Mouse (Mus musculus): ENCODE results near the gene Rgs7bp. TPM values are rescaled to one million over a fixed set of nuclear protein-coding genes. Genes with fewer than 3 reads are reported as not detected.
"Not testable (repeated sequence)": the region's sequence is repeated elsewhere in the genome, so short reads cannot be mapped to it uniquely, and the experiment has no call there.

Rgs7bp gene
- polyA plus RNA-seq, 1 experiment from 2014 or later, result 0.45 TPM

GRCm38 (mm10) chr13:104916106-104916505 is 138.6 kb downstream of the Rgs7bp start:
- no peaks in the 10 kb centered on the region for H3K36me3 ChIP-seq (replicated peaks; ENCODE audit: insufficient read depth, low read length)
- H3K27me3 ChIP-seq (ENCODE audit: insufficient read depth, low read length), result no peaks in the 10 kb centered on the region
- H3K4me3 ChIP-seq (ENCODE audit: low read depth, low read length), result no peak overlapping the region
- TF ChIP-seq EP300 (IDR thresholded peaks at IDR 0.05; ENCODE audit: low read depth), result no peak
- no peak for TF ChIP-seq CTCF (IDR thresholded peaks at IDR 0.05; ENCODE audit: low read depth)
- H3K4me2 ChIP-seq (ENCODE audit: low read depth, low read length), result no peak overlapping the region
- no peak overlapping the region for H3K27ac ChIP-seq (ENCODE audit: low read depth)
- 88% methylated on average over 2 of the region's 2 CpGs for WGBS (ENCODE audit: insufficient replicate concordance)
- H3K9me3 ChIP-seq (ENCODE audit: low read length), result no peaks in the 10 kb centered on the region
- H3K9ac ChIP-seq (replicated peaks), result no peak overlapping the region
- ATAC-seq (no peak), DNase-seq (no peak)
- no peaks in the 10 kb centered on the region for H3K4me1 ChIP-seq (ENCODE audit: insufficient read depth)

- H3K9me3 ChIP-seq (ENCODE audit: low read length), result no peaks in the 10 kb centered on the region
- H3K9ac ChIP-seq (replicated peaks), result no peak overlapping the region
- no peak for TF ChIP-seq CTCF (IDR thresholded peaks at IDR 0.05; ENCODE audit: low read depth)
- TF ChIP-seq EP300 (IDR thresholded peaks at IDR 0.05; ENCODE audit: low read depth), result no peak
- H3K4me3 ChIP-seq (ENCODE audit: low read depth, low read length), result no peak overlapping the region
- H3K27ac ChIP-seq (ENCODE audit: low read depth), result no peak overlapping the region
- H3K4me1 ChIP-seq (ENCODE audit: insufficient read depth), result no peaks in the 10 kb centered on the region
- ATAC-seq, result no peak
- H3K27me3 ChIP-seq (ENCODE audit: insufficient read depth, low read length), result no peaks in the 10 kb centered on the region
- H3K4me2 ChIP-seq (ENCODE audit: low read depth, low read length), result no peak overlapping the region
- WGBS (ENCODE audit: insufficient replicate concordance), result 90% methylated on average over 17 of the region's 17 CpGs
- no peaks in the 10 kb centered on the region for H3K36me3 ChIP-seq (replicated peaks; ENCODE audit: insufficient read depth, low read length)
- DNase-seq, result no peak
These were observed 140.3 kb downstream of the Rgs7bp start for GRCm38 (mm10) chr13:104914288-104914895.

DNA sequence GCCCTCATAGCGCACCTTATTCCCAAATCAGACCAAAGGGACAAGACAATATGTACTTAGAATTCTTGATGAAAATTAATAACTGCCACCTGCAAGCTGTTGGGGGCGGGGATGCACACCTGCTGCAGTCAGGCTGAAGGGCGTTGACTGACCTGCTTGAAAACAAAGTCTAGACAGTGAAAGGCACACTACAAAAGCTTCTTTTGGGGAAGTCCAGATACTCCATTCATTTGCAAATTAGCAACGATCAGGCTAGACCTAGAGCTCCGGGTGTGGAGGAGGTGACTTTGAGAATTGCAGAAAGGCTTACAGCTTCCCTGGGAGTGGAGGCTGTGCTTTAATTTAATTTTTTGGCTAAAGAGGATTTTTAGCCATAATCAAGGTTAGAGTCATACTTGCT is 143.1 kb downstream of the Rgs7bp start:
- H3K27me3 ChIP-seq (ENCODE audit: insufficient read depth, low read length); H3K27ac ChIP-seq (ENCODE audit: low read depth); H3K4me3 ChIP-seq (ENCODE audit: low read depth, low read length); H3K4me1 ChIP-seq (ENCODE audit: insufficient read depth); H3K4me2 ChIP-seq (ENCODE audit: low read depth, low read length); DNase-seq; H3K9me3 ChIP-seq (ENCODE audit: low read length); ATAC-seq; H3K36me3 ChIP-seq (replicated peaks; ENCODE audit: insufficient read depth, low read length); H3K9ac ChIP-seq (replicated peaks): not testable (repeated sequence)
- 78% methylated on average over 5 of the region's 5 CpGs for WGBS (ENCODE audit: insufficient replicate concordance)

GRCm38 (mm10) chr13:104911006-104911405 is 143.7 kb downstream of the Rgs7bp start:
- not testable (repeated sequence) for H3K4me2 ChIP-seq (ENCODE audit: low read depth, low read length); H3K4me1 ChIP-seq (ENCODE audit: insufficient read depth); H3K9me3 ChIP-seq (ENCODE audit: low read length); H3K4me3 ChIP-seq (ENCODE audit: low read depth, low read length); H3K27me3 ChIP-seq (ENCODE audit: insufficient read depth, low read length); H3K9ac ChIP-seq (replicated peaks); DNase-seq; H3K27ac ChIP-seq (ENCODE audit: low read depth); H3K36me3 ChIP-seq (replicated peaks; ENCODE audit: insufficient read depth, low read length); ATAC-seq
- 67% methylated on average over 1 of the region's 1 CpGs for WGBS (ENCODE audit: insufficient replicate concordance)

DNA sequence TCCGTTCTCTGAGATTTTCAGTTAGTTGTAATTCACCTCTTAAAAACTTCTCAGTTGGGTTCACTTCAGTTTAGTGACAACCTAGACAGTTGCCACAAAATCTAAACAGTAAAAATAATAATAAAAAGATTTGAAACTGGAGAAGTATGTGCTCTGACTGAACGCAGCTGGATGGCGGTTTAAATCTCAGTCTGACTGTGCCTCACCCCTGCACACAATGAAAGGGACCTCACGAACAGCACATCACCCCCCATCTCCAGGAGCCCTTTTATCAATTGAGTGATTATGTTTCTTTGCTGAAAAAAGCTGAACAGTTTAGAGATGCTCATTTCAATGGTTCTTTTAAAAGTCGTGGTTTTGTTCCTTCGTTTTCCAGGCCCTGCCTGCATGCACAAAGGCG is 146.0 kb downstream of the Rgs7bp start:
- Histone ChIP-seq H3K27me3 (ENCODE audit: insufficient read depth, low read length) (no peaks in the 10 kb centered on the region), H3K36me3 (replicated peaks; ENCODE audit: insufficient read depth, low read length) (no peaks in the 10 kb centered on the region), H3K9ac (replicated peaks) (no peak overlapping the region), H3K4me3 (ENCODE audit: low read depth, low read length) (no peak overlapping the region), H3K27ac (ENCODE audit: low read depth) (no peak overlapping the region), H3K9me3 (ENCODE audit: low read length) (no peaks in the 10 kb centered on the region), H3K4me2 (ENCODE audit: low read depth, low read length) (no peak overlapping the region), H3K4me1 (ENCODE audit: insufficient read depth) (no peaks in the 10 kb centered on the region)
- DNase-seq (no peak), ATAC-seq (no peak)
- WGBS (ENCODE audit: insufficient replicate concordance), result 69% methylated on average over 7 of the region's 7 CpGs
- no peak for TF ChIP-seq CTCF (IDR thresholded peaks at IDR 0.05; ENCODE audit: low read depth)

Other genes with a start within 250 kb of the Rgs7bp start
- gene Cwc27, start 237.8 kb downstream of the Rgs7bp start, polyA plus RNA-seq (2015; fragmentation: Nextera tagmentation; extraction: Ambion mirVana), result 6.6 and 7.8 TPM in 2 replicates
- not detected in 2 replicates for gene Shisal2b, start 191.0 kb downstream of the Rgs7bp start, polyA plus RNA-seq (2015; fragmentation: Nextera tagmentation; extraction: Ambion mirVana)
- not detected in 2 replicates for gene 4933425L06Rik, start 27.2 kb upstream of the Rgs7bp start, polyA plus RNA-seq (2015; fragmentation: Nextera tagmentation; extraction: Ambion mirVana)
- 1.0 and 1.1 TPM in 2 replicates for gene Rnf180, start 239.9 kb upstream of the Rgs7bp start, polyA plus RNA-seq (2015; fragmentation: Nextera tagmentation; extraction: Ambion mirVana)

Measured in liver, postnatal 0 days (tissue).